Mouse (Mus musculus) layer of hippocampus, adult 18-20 months (tissue): ENCODE measurements around the gene Hhat. TPM values are rescaled to one million over a fixed set of nuclear protein-coding genes. Genes with fewer than 3 reads are reported as not detected.

ENCODE experiments used
- DNase-seq, 2 experiments: peaks; one replicate each; pipeline ENCODE4 v3.0.0; 2022; ENCODE audit warnings: low spot score in 2 of 2
- total RNA-seq, 2 experiments: library from RNA; stranded (reverse); gene quantifications; 2 replicates each; pipeline ENCODE4 v1.2.3; 2021

The Hhat gene
- total RNA-seq, 2 experiments from 2014 or later = 1.7 TPM

DNA sequence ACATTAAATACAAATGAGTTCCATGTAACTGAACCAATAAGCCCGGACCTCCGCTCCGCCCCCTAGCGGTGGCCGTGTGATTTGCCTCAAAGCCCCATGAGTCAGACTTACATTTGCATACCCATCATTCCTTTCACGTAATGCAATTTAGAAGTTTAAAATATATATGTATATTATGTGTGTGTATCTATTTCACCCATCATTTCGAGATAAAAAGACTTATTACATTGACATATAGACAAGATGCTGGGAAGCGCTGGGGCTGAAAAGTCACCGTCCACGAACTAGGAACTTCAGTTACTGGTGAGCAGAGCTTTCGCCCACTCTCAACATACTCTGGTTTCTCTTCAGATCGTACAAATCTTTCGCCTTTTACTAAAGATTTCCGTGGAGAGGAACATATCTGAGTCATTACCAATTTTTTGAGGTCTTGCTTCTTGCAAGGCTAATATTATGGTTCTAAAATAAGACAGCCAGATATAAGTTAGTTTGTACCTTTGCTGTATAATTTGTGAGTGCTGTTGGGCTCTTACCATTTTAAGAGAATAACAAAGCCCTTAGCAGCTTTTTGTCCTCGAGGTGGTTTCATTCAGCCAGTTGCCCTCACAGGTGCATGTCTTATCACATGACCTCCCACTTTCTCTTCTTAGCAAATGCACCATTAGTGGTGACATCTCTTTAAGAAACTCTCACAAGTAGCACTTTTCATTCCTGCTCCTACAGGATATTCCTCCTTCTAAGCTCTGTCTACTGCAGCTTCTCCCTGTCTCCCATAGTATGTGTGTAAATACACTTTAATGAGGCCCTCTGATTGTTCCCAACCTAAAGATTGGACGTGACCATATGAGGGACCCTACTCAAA is 25.6 kb downstream of the Hhat start:
- DNase-seq = no peak

DNA sequence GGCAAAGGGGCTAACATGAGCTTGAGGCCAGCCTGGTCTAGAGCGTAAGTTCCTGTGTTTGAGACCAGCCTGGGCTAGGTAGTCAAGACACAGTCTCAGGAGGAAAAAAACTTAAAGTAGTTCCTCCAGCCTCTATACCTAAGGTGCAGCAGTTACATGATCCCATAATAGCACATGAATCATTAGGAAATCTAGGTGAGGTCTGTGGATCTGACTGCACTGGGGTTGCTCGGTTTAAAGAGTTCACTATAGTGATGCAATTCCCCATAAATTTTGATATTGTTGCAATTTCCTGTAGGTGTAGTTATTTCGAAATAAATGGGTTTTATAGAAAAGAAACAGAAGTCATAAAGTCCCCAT is 26.2 kb downstream of the Hhat start:
- no peak for DNase-seq

GRCm38 (mm10) chr1:192742394-192743251 is 28.4 kb downstream of the Hhat start:
- no peak for DNase-seq

DNA sequence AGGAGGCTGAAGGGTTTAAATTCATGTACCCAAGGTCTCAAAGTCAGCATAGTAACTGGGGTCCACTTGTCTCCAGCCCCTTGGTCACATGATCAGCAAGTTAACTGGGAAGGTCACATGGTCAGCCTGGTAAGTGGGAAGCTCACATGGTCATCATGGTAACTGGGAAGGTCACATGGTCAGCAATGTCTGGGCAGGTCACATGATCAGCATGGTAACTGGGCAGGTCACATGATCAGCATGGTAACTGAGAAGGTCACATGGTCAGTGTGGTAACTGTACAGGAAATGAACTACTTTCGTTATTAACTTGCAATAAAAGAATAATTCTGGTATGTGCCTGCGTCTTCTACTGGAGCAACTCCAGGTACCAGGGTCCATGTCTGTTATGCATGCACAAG is 29.1 kb downstream of the Hhat start:
- no peak for DNase-seq

DNA sequence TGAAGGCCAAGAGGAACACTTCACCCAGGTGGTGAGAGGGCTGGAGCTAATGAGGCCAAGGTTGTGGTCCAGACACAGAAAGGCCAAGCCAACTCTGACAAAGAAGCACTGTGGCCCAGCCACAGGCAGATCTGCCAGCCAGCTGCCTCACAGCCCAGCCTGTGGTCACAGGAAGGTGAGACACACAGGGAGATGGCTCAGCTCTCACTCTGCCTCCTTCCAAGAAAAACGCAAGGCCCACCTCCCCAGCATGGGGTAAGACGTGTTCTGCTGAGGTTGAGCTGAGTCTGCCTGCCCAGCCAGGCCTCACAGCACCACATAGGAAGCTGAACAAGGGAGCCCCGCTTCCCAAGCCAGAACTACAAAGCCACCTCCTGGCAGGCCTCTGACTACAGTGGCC is 34.5 kb downstream of the Hhat start:
- no peak for DNase-seq

- DNase-seq = no peak
These were observed 35.0 kb downstream of the Hhat start for GRCm38 (mm10) chr1:192736002-192736426.

- no peak for DNase-seq
These were observed 40.5 kb downstream of the Hhat start for GRCm38 (mm10) chr1:192730517-192730916.

GRCm38 (mm10) chr1:192726996-192727624 is 43.9 kb downstream of the Hhat start:
- DNase-seq = peak; percentile 39 to 41

- peak; percentile 39 to 79 for DNase-seq
These were observed 48.9 kb downstream of the Hhat start for GRCm38 (mm10) chr1:192722147-192722546.

- no peak for DNase-seq
These were observed 50.9 kb downstream of the Hhat start for GRCm38 (mm10) chr1:192720156-192720555.

DNA sequence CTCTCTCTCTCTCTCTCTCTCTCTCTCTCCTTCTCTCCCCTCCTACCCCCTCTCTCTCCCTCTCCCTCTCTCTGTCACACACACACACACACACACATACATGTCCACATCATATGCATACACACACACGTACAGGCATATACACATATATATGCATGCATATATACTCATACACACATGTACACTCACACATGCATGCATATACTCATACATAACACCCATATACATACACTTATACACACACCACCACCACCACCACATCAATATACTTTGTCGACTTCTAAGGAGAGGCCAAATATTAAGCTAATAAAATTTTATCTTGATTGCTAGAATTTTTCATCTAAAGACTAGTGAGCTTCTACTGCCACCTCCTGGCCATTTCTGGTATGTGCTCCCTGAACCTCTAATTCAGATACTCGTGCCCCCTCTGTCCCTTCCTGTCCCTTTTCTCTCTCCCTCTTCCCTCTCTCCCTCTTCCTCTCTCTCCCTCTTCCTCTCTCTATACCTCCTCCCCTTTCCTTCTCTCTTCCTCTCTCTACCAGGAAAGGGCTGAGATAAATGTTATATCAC is 59.2 kb downstream of the Hhat start:
- peak; percentile 26 to 82 for DNase-seq

- DNase-seq = peak in 1 of 2 experiments; percentile 30
These were observed 70.5 kb downstream of the Hhat start for GRCm38 (mm10) chr1:192700339-192701073.

DNA sequence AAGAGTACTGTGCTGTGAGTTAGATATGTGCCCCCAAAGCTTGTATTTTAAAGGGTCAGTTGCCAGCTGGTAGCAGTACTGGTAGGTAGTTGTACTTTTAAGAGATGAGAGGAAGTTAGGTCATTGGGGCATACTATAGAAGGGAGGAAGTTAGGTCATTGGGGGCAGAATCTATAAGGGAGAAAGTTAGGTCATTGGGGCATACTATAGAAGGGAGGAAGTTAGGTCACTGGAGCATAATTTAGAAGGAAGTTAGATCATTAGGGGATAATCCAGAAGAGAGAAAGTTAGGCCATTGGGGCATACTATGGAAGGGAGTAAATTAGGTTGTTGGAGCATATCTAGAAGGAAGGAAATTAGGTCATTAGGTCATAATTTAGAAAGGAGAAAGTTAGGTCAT is 71.9 kb downstream of the Hhat start:
- no peak for DNase-seq

DNA sequence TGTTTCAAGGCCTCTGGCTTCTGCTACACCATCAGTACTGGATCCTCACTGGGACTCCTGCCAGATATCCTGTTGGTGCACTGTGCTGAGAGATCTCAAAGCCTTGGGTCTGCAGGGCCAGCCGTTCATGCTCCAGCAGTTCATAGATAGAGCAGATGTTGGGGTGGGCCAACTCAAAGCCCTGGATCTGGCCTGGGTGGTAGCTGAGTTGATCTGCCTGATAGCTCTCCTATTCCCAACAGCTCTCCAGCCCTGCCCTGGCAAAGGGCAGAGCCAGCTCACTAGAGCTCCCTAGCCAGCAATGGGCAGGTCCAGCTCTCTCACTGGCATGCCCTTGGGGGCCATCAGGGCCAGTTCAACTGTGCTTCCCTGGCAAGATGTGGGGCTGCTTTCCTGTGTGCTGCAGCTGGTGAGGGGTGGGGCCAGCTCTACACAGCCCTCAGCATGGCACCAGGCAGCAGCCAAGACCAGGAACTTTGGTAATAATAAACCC is 74.6 kb downstream of the Hhat start:
- DNase-seq = no peak

- DNase-seq = no peak
These were observed 77.4 kb downstream of the Hhat start for GRCm38 (mm10) chr1:192693644-192694043.

DNA sequence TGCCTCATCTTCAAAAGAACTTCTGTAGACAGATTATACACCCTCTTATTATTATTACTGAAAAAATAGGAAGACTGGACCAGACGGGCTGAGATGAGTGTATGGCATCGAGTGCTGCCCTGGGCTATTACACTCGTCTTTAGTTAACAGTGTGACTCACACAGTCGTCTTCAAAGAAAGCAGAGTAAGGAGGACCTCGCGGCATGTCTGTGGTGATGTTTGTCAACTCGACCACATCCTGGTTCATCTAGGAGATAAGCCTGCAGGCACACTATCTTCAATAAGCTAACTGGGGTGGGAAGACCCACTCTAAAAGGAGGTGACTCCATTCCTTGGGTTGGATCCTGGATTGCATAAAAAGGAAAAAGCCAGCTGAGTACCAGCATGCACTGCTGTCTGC is 78.0 kb downstream of the Hhat start:
- DNase-seq = no peak

DNA sequence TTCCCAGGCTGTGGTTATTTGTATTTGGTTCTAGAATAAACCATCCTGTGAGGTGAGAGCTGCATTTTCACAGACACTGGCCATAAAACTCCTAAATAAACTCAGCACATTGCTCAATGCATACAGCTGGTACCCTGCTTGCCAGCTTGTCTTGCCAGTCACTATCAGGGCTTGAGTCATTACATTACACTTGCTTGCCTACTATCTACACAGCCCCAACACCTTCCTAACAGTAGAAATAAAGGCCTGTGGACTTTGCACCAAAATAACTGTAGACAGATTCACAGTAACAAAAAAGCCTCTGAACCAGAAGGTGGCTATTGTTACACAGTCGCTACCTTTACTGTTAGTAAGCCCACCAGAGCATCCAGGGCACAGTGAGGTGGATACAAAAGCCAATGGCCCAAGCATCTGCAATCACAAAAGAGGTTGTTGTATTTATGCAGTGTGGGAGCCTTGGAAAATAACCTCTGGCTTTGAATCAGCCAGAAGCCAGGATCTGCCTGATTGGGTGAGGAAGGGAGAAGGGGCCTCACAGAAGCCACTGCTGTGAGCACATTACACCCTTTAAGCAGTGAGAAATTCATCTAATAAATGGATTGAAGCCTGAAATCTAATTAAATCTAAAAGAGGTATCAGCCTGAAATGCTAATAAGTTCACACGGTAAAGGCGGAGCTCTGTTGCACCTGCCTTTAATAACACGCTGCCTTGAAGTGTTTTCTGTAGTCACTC is 88.6 kb downstream of the Hhat start:
- DNase-seq = no peak

- DNase-seq = no peak
These were observed 93.8 kb downstream of the Hhat start for GRCm38 (mm10) chr1:192677236-192677635.

- no peak for DNase-seq
These were observed 107.4 kb downstream of the Hhat start for GRCm38 (mm10) chr1:192663608-192664007.

DNA sequence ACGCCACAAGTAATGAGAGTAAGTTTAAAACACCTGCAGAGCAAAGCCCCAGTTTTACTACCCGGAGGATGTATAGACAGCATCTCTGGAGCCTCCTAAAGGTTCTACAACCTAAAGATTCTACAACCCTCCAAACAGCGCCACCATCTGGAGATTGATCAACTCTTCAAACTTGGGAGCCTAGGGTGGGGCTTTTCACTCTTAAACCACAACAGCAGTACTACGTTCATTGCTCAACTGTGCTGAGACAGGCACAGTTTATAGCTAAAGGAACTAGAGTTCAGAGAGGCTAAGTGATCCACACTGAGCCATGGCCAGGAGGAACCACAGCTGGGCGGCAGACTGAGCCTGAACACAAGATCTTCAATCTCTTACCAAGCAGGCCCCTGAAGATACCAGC is 107.9 kb downstream of the Hhat start:
- DNase-seq = no peak
